Mouse (Mus musculus) layer of hippocampus, adult 9-11 months (tissue): ENCODE measurements around the gene Brox.
A peak's percentile ranks its signal among the peaks of the same experiment; 100 is the strongest.
"Not testable (repeated sequence)": the region's sequence is repeated elsewhere in the genome, so short reads cannot be mapped to it uniquely, and the experiment has no call there.

Source experiments
- DNase-seq: peaks from one replicate; pipeline ENCODE4 v3.0.0; 2022

Gene Brox

GRCm38 (mm10) chr1:183296877-183297383, at the start of gene Brox:
Gene Brox (minus strand): TSS chr1:183297269.
- peak; percentile 93 for DNase-seq

- DNase-seq, result no peak
Observed at GRCm38 (mm10) chr1:183345817-183346195, 48.7 kb upstream of the Brox start.

- peak; percentile 87 for DNase-seq
Observed at GRCm38 (mm10) chr1:183344886-183345816, 48.1 kb upstream of the Brox start.

- not testable (repeated sequence) for DNase-seq
Observed at GRCm38 (mm10) chr1:183342902-183343301, 45.8 kb upstream of the Brox start.

- no peak for DNase-seq
Observed at GRCm38 (mm10) chr1:183327171-183327570, 30.1 kb upstream of the Brox start.

GRCm38 (mm10) chr1:183324433-183324832, 27.4 kb upstream of the Brox start:
- DNase-seq, result no peak

GRCm38 (mm10) chr1:183323923-183324322, 26.9 kb upstream of the Brox start:
- no peak for DNase-seq

GRCm38 (mm10) chr1:183322496-183322895, 25.4 kb upstream of the Brox start:
- DNase-seq, result not testable (repeated sequence)

- DNase-seq, result no peak
Observed at GRCm38 (mm10) chr1:183320708-183321107, 23.6 kb upstream of the Brox start.

- DNase-seq, result no peak
Observed at GRCm38 (mm10) chr1:183315783-183316182, 18.7 kb upstream of the Brox start.

GRCm38 (mm10) chr1:183312076-183312475, 15.0 kb upstream of the Brox start:
- DNase-seq, result no peak

GRCm38 (mm10) chr1:183309601-183310000, 12.5 kb upstream of the Brox start:
- not testable (repeated sequence) for DNase-seq

GRCm38 (mm10) chr1:183308476-183308875, 11.4 kb upstream of the Brox start:
- DNase-seq, result no peak

GRCm38 (mm10) chr1:183307555-183307954, 10.5 kb upstream of the Brox start:
- DNase-seq, result no peak

- DNase-seq, result peak; percentile 95
Observed at GRCm38 (mm10) chr1:183299161-183299560, 2.1 kb upstream of the Brox start.

- DNase-seq, result peak; percentile 52
Observed at GRCm38 (mm10) chr1:183297886-183298489, 919 bp upstream of the Brox start.

- DNase-seq, result no peak
Observed at GRCm38 (mm10) chr1:183297473-183297885, 410 bp upstream of the Brox start.

GRCm38 (mm10) chr1:183296465-183296864, 604 bp downstream of the Brox start, which contains the start of gene Aida:
Gene Aida (plus strand): TSS chr1:183296590.
- DNase-seq, result peak; percentile 39

- DNase-seq, result no peak
Observed at GRCm38 (mm10) chr1:183289576-183289975, 7.5 kb downstream of the Brox start.

- DNase-seq, result no peak
Observed at GRCm38 (mm10) chr1:183288351-183288750, 8.7 kb downstream of the Brox start.

- no peak for DNase-seq
Observed at GRCm38 (mm10) chr1:183275763-183276162, 21.3 kb downstream of the Brox start.

- DNase-seq, result no peak
Observed at GRCm38 (mm10) chr1:183274385-183274784, 22.7 kb downstream of the Brox start.

GRCm38 (mm10) chr1:183272867-183273818, 23.9 kb downstream of the Brox start:
- no peak for DNase-seq
